Mouse (Mus musculus) thymus, adult 2 months (tissue): ENCODE measurements around the gene Klhl9. TPM values are rescaled to one million over a fixed set of nuclear protein-coding genes. Genes with fewer than 3 reads are reported as not detected.
A peak's percentile ranks its signal among the peaks of the same experiment; 100 is the strongest.

Experiments
- DNase-seq: peaks from one replicate; pipeline ENCODE4 v3.0.0; 2021
- H3K27ac ChIP-seq: fragments of 200-500 bp; 2 replicates; pipeline ENCODE4 v1.5.1; 2012; ENCODE audit warnings: low read length, control low read depth; ENCODE audit not compliant: control insufficient read depth, insufficient read depth
- H3K27me3 ChIP-seq: fragments of 200-500 bp; 2 replicates; pipeline ENCODE4 v1.6.1; 2012; ENCODE audit warnings: mild to moderate bottlenecking, low read length, moderate library complexity, mixed read lengths; ENCODE audit not compliant: control insufficient read depth, insufficient read depth
- H3K36me3 ChIP-seq: fragments of 200-500 bp; 2 replicates; pipeline ENCODE4 v1.6.1; 2012; ENCODE audit warnings: mild to moderate bottlenecking, low read length, moderate library complexity; ENCODE audit not compliant: control insufficient read depth, insufficient read depth
- H3K4me1 ChIP-seq: fragments of 200-500 bp; replicated peaks from 2 replicates; pipeline ENCODE4 v1.6.1; 2012; ENCODE audit warnings: low read length; ENCODE audit not compliant: control insufficient read depth, insufficient read depth
- H3K4me3 ChIP-seq: fragments of 200-500 bp; 2 replicates; pipeline ENCODE4 v1.5.1; 2012; ENCODE audit warnings: mild to moderate bottlenecking, low read length, control low read depth, moderate library complexity; ENCODE audit not compliant: control insufficient read depth, insufficient read depth
- CTCF ChIP-seq: fragments of 200-500 bp; IDR thresholded peaks from 2 replicates; pipeline ENCODE4 v1.5.1; 2012; ENCODE audit warnings: mild to moderate bottlenecking, control low read depth, low read length, moderate library complexity, borderline replicate concordance; ENCODE audit not compliant: control insufficient read depth, poor library complexity, insufficient read depth; ENCODE audit errors: extremely low read depth
- POLR2A ChIP-seq: fragments of 200-500 bp; IDR thresholded peaks from 2 replicates; pipeline ENCODE4 v1.6.1; 2012; ENCODE audit warnings: mild to moderate bottlenecking, low read length, control low read depth, moderate library complexity; ENCODE audit not compliant: control insufficient read depth, poor library complexity, insufficient read depth; ENCODE audit errors: extremely low read depth
- WGBS: fragments of 180-500 bp; shearing (Covaris S2); methylation state at CpG from one replicate; pipeline ENCODE4 v1.1.7; 2018; 5-methylcytosine and 5-hydroxymethylcytosine counted together
- polyA plus RNA-seq: library from polyadenylated mRNA; depleted of rRNA; stranded (reverse); fragments of >200 nt; gene quantifications from 2 replicates; pipeline ENCODE4 v1.2.3, GENCODE M21; 2012; rRNA removed

Gene Klhl9
- polyA plus RNA-seq, 1 experiment = 21.3 TPM

DNA sequence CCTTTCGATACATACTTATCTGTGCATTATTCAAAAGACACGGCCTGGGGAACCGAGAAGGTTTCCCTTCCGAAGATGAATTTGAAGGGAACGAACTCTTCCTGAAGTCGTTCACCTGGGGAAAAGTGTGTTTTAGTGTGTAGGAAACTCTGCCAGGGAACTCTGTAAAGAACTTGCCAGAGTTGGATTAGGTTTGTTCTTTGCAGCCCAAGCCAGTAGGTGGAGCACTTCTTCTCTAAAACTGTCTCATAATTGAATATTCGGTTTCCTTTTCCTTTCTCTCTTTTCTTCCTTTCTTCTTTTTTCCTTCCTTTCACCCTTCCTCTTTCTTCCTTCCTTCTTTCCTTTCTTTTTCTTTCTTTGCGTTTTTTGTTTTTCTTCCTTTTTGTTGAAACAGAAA is 41.9 kb downstream of the Klhl9 start:
- WGBS = 42% methylated on average over 8 of the region's 8 CpGs
- Histone ChIP-seq H3K27me3 (no peaks in the 10 kb centered on the region), H3K4me1 (no peaks in the 10 kb centered on the region), H3K27ac (no peak overlapping the region), H3K4me3 (no peak overlapping the region), H3K36me3 (no peaks in the 10 kb centered on the region)
- DNase-seq = peak; percentile 35
- TF ChIP-seq POLR2A (no peak), CTCF (no peak)

DNA sequence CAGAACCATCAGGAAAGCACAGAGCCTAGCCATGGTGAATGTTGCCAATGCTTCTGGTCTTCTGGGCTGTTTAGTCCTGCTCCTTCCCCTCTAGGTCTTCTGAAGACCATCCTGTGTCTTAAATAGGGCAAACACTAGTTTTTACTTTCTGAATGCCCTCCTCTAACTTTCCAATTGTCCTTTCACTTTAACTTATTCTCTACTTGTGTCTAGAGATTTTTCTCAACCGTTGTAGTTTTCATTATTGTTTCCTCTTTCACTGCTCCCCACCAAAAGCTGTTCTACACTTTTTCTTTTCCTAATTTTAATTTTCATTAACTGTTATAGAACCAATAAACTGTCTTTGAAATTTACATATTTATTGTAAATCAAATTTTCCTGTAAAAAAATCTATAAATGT is 45.4 kb downstream of the Klhl9 start, which contains the start of gene Ifna16:
TSS of gene Ifna16 (minus strand) at position 101 of the 400 bp plus-strand sequence.
- no peaks in the 10 kb centered on the region for H3K27me3 ChIP-seq
- 43% methylated on average over 1 of the region's 1 CpGs for WGBS
- DNase-seq = no peak
- no peaks in the 10 kb centered on the region for H3K36me3 ChIP-seq
- TF ChIP-seq POLR2A (no peak), CTCF (no peak)
- H3K4me3 ChIP-seq = no peak within 1 kb of the TSS
- no peak within 1 kb of the TSS for H3K27ac ChIP-seq
- no peaks in the 10 kb centered on the region for H3K4me1 ChIP-seq

Other genes with a start within 250 kb of the Klhl9 start
- not detected in 2 replicates for gene Ifnb1, start 199.7 kb downstream of the Klhl9 start, polyA plus RNA-seq
- gene Ifna15, start 164.2 kb downstream of the Klhl9 start, polyA plus RNA-seq = not detected in 2 replicates
- gene Ifna14, start 150.7 kb downstream of the Klhl9 start, polyA plus RNA-seq = not detected in 2 replicates
- gene Ifna9, start 130.1 kb downstream of the Klhl9 start, polyA plus RNA-seq = not detected in 2 replicates
- gene Ifna12, start 119.1 kb downstream of the Klhl9 start, polyA plus RNA-seq = not detected in 2 replicates
- not detected in 2 replicates for gene C87499, start 88.1 kb downstream of the Klhl9 start, polyA plus RNA-seq
- gene Ifna13, start 78.0 kb downstream of the Klhl9 start, polyA plus RNA-seq = not detected in 2 replicates
- gene Ifna16, start 45.5 kb downstream of the Klhl9 start, polyA plus RNA-seq = not detected in 2 replicates
- gene Ifna2, start 38.6 kb downstream of the Klhl9 start, polyA plus RNA-seq = not detected in 2 replicates
- gene Ifnab, start 31.1 kb downstream of the Klhl9 start, polyA plus RNA-seq = 0.17 TPM in 1 of 2 replicates, not detected in the other
- gene Gm26566, start 660 bp downstream of the Klhl9 start, polyA plus RNA-seq = 0.86 and 1.5 TPM in 2 replicates
- not detected in 2 replicates for gene Gm13271, start 32.4 kb upstream of the Klhl9 start, polyA plus RNA-seq
- 0.07 and 0.08 TPM in 2 replicates for gene Gm13283, start 37.7 kb upstream of the Klhl9 start, polyA plus RNA-seq
- gene Gm13290, start 51.4 kb upstream of the Klhl9 start, polyA plus RNA-seq = not detected in 2 replicates
- gene Gm13289, start 54.5 kb upstream of the Klhl9 start, polyA plus RNA-seq = not detected in 2 replicates
- gene Gm13272, start 57.4 kb upstream of the Klhl9 start, polyA plus RNA-seq = not detected in 2 replicates
- 0.16 TPM in 1 of 2 replicates, not detected in the other for gene Ifnz, start 59.7 kb upstream of the Klhl9 start, polyA plus RNA-seq
- gene Gm13276, start 63.2 kb upstream of the Klhl9 start, polyA plus RNA-seq = not detected in 2 replicates
- gene Gm13277, start 66.2 kb upstream of the Klhl9 start, polyA plus RNA-seq = not detected in 2 replicates
- gene Gm13278, start 69.1 kb upstream of the Klhl9 start, polyA plus RNA-seq = not detected in 2 replicates
- not detected in 2 replicates for gene Gm13275, start 72.0 kb upstream of the Klhl9 start, polyA plus RNA-seq
- not detected in 2 replicates for gene Gm13279, start 74.9 kb upstream of the Klhl9 start, polyA plus RNA-seq
- gene Gm13285, start 77.2 kb upstream of the Klhl9 start, polyA plus RNA-seq = not detected in 2 replicates
- gene Gm13287, start 80.8 kb upstream of the Klhl9 start, polyA plus RNA-seq = not detected in 2 replicates
- not detected in 2 replicates for gene Gm13288, start 83.1 kb upstream of the Klhl9 start, polyA plus RNA-seq
- gene Ifna7, start 93.8 kb upstream of the Klhl9 start, polyA plus RNA-seq = not detected in 2 replicates
- not detected in 2 replicates for gene Ifna11, start 97.5 kb upstream of the Klhl9 start, polyA plus RNA-seq
- gene Ifna6, start 105.0 kb upstream of the Klhl9 start, polyA plus RNA-seq = not detected in 2 replicates
- not detected in 2 replicates for gene Ifna5, start 113.1 kb upstream of the Klhl9 start, polyA plus RNA-seq
- not detected in 2 replicates for gene Ifna4, start 119.4 kb upstream of the Klhl9 start, polyA plus RNA-seq
- not detected in 2 replicates for gene Ifna1, start 127.6 kb upstream of the Klhl9 start, polyA plus RNA-seq
- gene Ifne, start 157.7 kb upstream of the Klhl9 start, polyA plus RNA-seq = not detected in 2 replicates